Mouse (Mus musculus): ENCODE data around the gene Ugcg.
"Not testable (repeated sequence)": the region's sequence is repeated elsewhere in the genome, so short reads cannot be mapped to it uniquely, and the experiment has no call there.

The Ugcg gene

GRCm38 (mm10) chr4:59260871-59261515 lies 71.9 kb downstream of the Ugcg start:
- peak; percentile 84 for DNase-seq (ENCODE audit: low spot score)

GRCm38 (mm10) chr4:59261582-59261981 lies 72.5 kb downstream of the Ugcg start:
- not testable (repeated sequence) for DNase-seq (ENCODE audit: low spot score)

GRCm38 (mm10) chr4:59262156-59262555 lies 73.1 kb downstream of the Ugcg start:
- no peak for DNase-seq (ENCODE audit: low spot score)

GRCm38 (mm10) chr4:59263418-59263817 lies 74.4 kb downstream of the Ugcg start:
- DNase-seq (ENCODE audit: low spot score): no peak

DNA sequence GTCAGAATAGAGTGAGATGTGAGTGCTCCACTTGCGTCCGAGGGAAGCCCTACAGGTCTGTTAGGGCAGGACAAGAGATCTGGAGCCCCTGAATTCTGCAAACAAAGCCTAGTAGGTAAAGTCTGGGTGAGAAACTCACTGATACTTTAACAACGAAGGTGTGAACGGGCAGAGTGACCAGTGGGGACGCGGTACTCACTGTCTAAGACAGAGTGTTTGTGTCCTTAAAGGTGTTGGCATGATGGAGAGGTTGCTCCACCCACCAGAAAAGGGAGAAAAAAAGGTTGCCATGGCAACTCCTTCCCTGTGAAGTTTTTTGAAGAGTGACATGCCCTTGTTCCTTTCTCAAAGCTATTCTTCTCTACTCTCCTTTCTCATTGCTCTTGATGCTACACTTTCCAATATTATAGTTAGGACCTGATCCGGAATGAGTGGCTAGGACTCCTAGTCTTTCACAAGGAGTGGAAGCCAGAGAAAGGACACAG lies 75.6 kb downstream of the Ugcg start:
- peak; percentile 59 for DNase-seq (ENCODE audit: low spot score)

DNA sequence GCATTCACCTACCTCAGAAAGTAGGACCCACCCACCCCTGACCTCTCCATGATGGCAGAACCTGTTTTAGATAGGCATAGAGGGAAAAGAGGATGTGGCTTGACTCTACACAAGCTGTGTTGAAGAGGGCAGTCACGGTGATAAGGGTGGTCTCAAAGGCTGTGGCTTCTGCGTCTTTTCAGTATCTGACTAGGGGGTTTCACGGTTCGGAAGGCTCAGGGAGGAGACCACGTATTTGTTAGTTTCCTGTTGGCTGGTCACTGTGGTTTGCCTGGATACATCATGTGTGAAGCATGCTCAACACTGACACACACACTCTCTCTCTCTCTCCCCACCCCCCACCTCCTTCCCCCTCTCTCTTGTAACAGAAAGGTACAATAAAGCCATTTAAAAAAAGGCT lies 76.1 kb downstream of the Ugcg start:
- peak; percentile 83 for DNase-seq (ENCODE audit: low spot score)

- DNase-seq (ENCODE audit: low spot score): peak; percentile 45
Observed at GRCm38 (mm10) chr4:59265631-59266030, 76.6 kb downstream of the Ugcg start.
